Mouse (Mus musculus) heart, adult 2 months (tissue): ENCODE measurements around the gene Aars2. TPM values are rescaled to one million over a fixed set of nuclear protein-coding genes. Genes with fewer than 3 reads are reported as not detected.
A peak's percentile ranks its signal among the peaks of the same experiment; 100 is the strongest.

Experiments
- DNase-seq, 2 experiments: peaks; one replicate each; pipeline ENCODE4 v3.0.0; 2021
- H3K27ac ChIP-seq: fragments of 200-600 bp; 2 replicates; pipeline ENCODE4 v1.8.1; 2022
- H3K27me3 ChIP-seq: fragments of 200-500 bp; 2 replicates; pipeline ENCODE4 v1.6.1; 2012; ENCODE audit warnings: mild to moderate bottlenecking, low read length, inconsistent platforms, mixed read lengths; ENCODE audit not compliant: control insufficient read depth, insufficient read depth
- H3K36me3 ChIP-seq: fragments of 200-500 bp; 2 replicates; pipeline ENCODE4 v1.6.1; 2012; ENCODE audit warnings: low read length, inconsistent platforms; ENCODE audit not compliant: control insufficient read depth, insufficient read depth
- H3K4me1 ChIP-seq: fragments of 200-500 bp; 2 replicates; pipeline ENCODE4 v1.6.1; 2011; ENCODE audit warnings: low read length; ENCODE audit not compliant: control insufficient read depth, insufficient read depth
- H3K4me3 ChIP-seq: fragments of 200-600 bp; 2 replicates; pipeline ENCODE4 v1.8.1; 2022
- H3K79me2 ChIP-seq: fragments of 200-500 bp; replicated peaks from 2 replicates; pipeline ENCODE4 v1.6.1; 2012; ENCODE audit warnings: mild to moderate bottlenecking, inconsistent platforms, low read length, moderate library complexity, mixed read lengths; ENCODE audit not compliant: control insufficient read depth, insufficient read depth
- H3K9ac ChIP-seq: fragments of 200-500 bp; 2 replicates; pipeline ENCODE4 v1.6.1; 2012; ENCODE audit warnings: low read depth, mild to moderate bottlenecking, control low read depth, inconsistent platforms, low read length, mixed read lengths
- CTCF ChIP-seq: fragments of 200-600 bp; IDR thresholded peaks from 2 replicates; pipeline ENCODE4 v1.8.1; 2022; ENCODE audit warnings: antibody characterized with exemption, mild to moderate bottlenecking, moderate library complexity
- EP300 ChIP-seq: fragments of 200-500 bp; IDR thresholded peaks from 2 replicates; pipeline ENCODE4 v1.6.1; 2011; ENCODE audit warnings: low read depth, low read length, control low read depth; ENCODE audit not compliant: insufficient read depth
- POLR2A ChIP-seq: fragments of 200-500 bp; IDR thresholded peaks from 2 replicates; pipeline ENCODE4 v1.6.1; 2011; ENCODE audit warnings: mild to moderate bottlenecking, low read depth, low read length, control low read depth; ENCODE audit not compliant: insufficient read depth
- WGBS: fragments of 180-500 bp; shearing (Covaris S2); methylation state at CpG from one replicate; pipeline ENCODE4 v1.1.7; 2018; 5-methylcytosine and 5-hydroxymethylcytosine counted together
- intact Hi-C: fragments of 180-260 bp; cut with DNase I; formaldehyde crosslinking; loops from one replicate; pipeline ENCODE4 v1.15.1; 2025
- polyA plus RNA-seq: library from polyadenylated mRNA; depleted of rRNA; stranded (reverse); fragments of >200 nt; gene quantifications from 2 replicates; pipeline ENCODE4 v1.2.3, GENCODE M21; 2012
- total RNA-seq, 2 experiments: library from RNA; stranded (reverse); gene quantifications; 2 replicates each; pipeline ENCODE4 v1.2.3; 2021

Aars2 gene
- total and polyA plus RNA-seq, 3 experiments, result 17.2 to 18.4 (median 17.6) TPM

GRCm38 (mm10) chr17:45555452-45556106, 48.9 kb downstream of the Aars2 start, which contains the start of gene Nfkbie:
TSS of gene Nfkbie (plus strand) at chr17:45555703.
- peaks cover 4% of the 10 kb centered on the region; the same call in 1 of the 2 replicates for H3K4me1 ChIP-seq
- H3K36me3 ChIP-seq, result no peaks in the 10 kb centered on the region
- intact Hi-C loops, result loop anchor here (2.0 kb wide), 1 partner anchor 49 kb away; the partner anchor contains the start of gene Aars2
- peak within 1 kb of the TSS; percentile 89 for H3K4me3 ChIP-seq
- no peaks in the 10 kb centered on the region for H3K79me2 ChIP-seq
- peak within 1 kb of the TSS; percentile 47 for H3K27ac ChIP-seq
- peak within 1 kb of the TSS; percentile 66 for H3K9ac ChIP-seq
- DNase-seq, result peak; percentile 95 to 97
- WGBS, result under 1% methylated on average over 45 of the region's 45 CpGs
- H3K27me3 ChIP-seq, result no peaks in the 10 kb centered on the region
- TF ChIP-seq POLR2A, result peak; percentile 74
- no peak for TF ChIP-seq EP300

GRCm38 (mm10) chr17:45556107-45556489, 49.5 kb downstream of the Aars2 start:
- 4% methylated on average over 14 of the region's 14 CpGs for WGBS
- H3K4me3 ChIP-seq, result peak overlapping the region; percentile 89
- no peaks in the 10 kb centered on the region for H3K36me3 ChIP-seq
- no peak for DNase-seq
- H3K27ac ChIP-seq, result peak overlapping the region; percentile 47
- no peaks in the 10 kb centered on the region for H3K27me3 ChIP-seq
- H3K4me1 ChIP-seq, result peaks cover 4% of the 10 kb centered on the region; the same call in 1 of the 2 replicates
- TF ChIP-seq CTCF, result no peak
- TF ChIP-seq EP300, result no peak
- no peak for TF ChIP-seq POLR2A
- intact Hi-C loops, result no loop called here
- H3K79me2 ChIP-seq, result no peaks in the 10 kb centered on the region
- H3K9ac ChIP-seq, result peak overlapping the region; percentile 66

DNA sequence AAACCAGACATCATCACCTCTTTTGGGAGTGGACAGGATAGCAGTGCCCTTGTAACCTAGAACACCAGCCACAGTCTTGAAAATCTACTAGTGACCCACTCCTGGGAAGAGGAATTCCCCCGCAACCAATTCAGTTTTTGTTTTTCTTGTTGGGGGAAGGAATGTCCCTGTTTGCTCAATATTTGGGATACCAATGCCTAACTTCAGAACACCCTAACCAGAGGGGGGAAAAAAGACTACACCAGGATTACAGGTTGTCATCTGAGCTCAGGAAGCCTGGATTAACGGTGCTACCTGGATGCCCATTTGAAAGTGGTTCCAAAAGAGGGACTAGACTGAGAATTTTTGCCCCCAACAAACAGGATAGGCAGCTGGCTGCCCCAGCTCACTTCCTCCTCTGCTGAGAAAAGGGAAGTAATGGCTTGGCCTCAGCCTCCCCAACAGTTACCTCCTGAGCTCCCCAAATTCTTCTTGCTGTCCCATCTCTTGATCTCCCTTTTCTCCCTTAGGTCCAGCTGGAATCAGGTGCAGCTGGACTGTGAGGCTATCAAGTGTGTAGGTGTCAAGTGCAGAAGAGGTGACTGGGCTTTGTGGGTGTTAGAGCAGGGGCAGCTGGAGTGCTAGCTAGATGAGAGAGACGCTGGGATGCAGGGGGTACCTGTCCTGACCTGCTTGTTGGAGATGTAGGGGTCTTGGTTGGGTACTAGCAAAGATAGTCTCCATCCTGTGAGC, 50.0 kb downstream of the Aars2 start:
- Histone ChIP-seq H3K36me3 (no peaks in the 10 kb centered on the region), H3K27ac (no peak overlapping the region), H3K4me3 (peak overlapping the region; percentile 89), H3K79me2 (no peaks in the 10 kb centered on the region), H3K27me3 (no peaks in the 10 kb centered on the region), H3K9ac (peak overlapping the region; percentile 19; the same call in 1 of the 2 replicates), H3K4me1 (peaks cover 4% of the 10 kb centered on the region; the same call in 1 of the 2 replicates)
- intact Hi-C loops, result no loop called here
- WGBS, result 56% methylated on average over 3 of the region's 3 CpGs
- peak; percentile 31 for DNase-seq
- TF ChIP-seq CTCF (no peak), POLR2A (no peak), EP300 (no peak)

DNA sequence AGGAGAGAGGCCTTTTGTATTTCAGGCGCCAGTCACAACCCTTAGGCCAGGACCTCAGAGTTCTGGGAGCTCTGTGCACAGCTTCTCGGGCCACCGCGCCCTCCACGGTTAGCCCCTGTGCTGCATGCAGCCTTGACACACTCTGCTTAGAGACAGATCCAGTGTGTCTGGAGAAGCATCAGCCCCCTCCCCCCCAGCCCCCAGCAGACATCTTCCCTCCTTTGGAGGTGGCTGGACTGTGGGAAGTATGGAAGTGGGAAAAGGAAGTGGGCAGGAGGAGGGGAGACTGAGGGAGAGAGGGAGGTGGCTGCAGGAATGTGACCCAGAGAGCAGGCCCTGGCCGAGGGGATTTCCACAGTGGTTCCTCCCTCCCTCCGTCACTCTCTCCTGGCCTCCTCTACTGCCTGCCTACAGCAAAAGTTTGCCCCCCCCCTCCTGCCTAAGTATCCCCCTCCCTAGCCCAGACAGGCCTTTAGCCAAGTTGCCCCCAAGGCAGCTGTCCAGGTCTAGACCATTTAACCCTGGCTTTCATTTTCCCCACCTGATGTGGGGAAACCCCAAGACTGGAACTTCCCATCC, 50.7 kb downstream of the Aars2 start:
- TF ChIP-seq CTCF (no peak), POLR2A (no peak), EP300 (no peak)
- peak overlapping the region; percentile 19; the same call in 1 of the 2 replicates for H3K9ac ChIP-seq
- no peaks in the 10 kb centered on the region for H3K79me2 ChIP-seq
- H3K27ac ChIP-seq, result no peak overlapping the region
- H3K36me3 ChIP-seq, result no peaks in the 10 kb centered on the region
- H3K27me3 ChIP-seq, result no peaks in the 10 kb centered on the region
- H3K4me3 ChIP-seq, result no peak overlapping the region
- peaks cover 2% of the 10 kb centered on the region; the same call in 1 of the 2 replicates for H3K4me1 ChIP-seq
- intact Hi-C loops, result no loop called here
- WGBS, result 55% methylated on average over 7 of the region's 7 CpGs
- DNase-seq, result no peak

- H3K4me1 ChIP-seq, result peaks cover 2% of the 10 kb centered on the region; the same call in 1 of the 2 replicates
- peak in 1 of 2 experiments; percentile 24 for DNase-seq
- WGBS, result 48% methylated on average over 16 of the region's 16 CpGs
- no peak for TF ChIP-seq CTCF
- no peak for TF ChIP-seq EP300
- TF ChIP-seq POLR2A, result no peak
- intact Hi-C loops, result no loop called here
- no peaks in the 10 kb centered on the region for H3K79me2 ChIP-seq
- H3K27me3 ChIP-seq, result no peaks in the 10 kb centered on the region
- H3K36me3 ChIP-seq, result no peaks in the 10 kb centered on the region
- H3K4me3 ChIP-seq, result no peak overlapping the region
- no peak overlapping the region for H3K27ac ChIP-seq
- no peak overlapping the region for H3K9ac ChIP-seq
Measured at GRCm38 (mm10) chr17:45557998-45558862, 51.6 kb downstream of the Aars2 start.
